Mouse (Mus musculus): ENCODE data around the gene Fgfr1op. TPM values are rescaled to one million over a fixed set of nuclear protein-coding genes. Genes with fewer than 3 reads are reported as not detected.

The Fgfr1op gene
- polyA plus RNA-seq, 1 experiment from 2014 or later = 64.0 TPM

- H3K4me2 ChIP-seq (ENCODE audit: low read depth, severe bottlenecking) = no peak overlapping the region
- no peak for ATAC-seq (ENCODE audit: insufficient number of reproducible peaks, low FRiP score, low TSS enrichment, low read depth)
- 93% methylated on average over 2 of the region's 2 CpGs for WGBS
Measured at GRCm38 (mm10) chr17:8225166-8225565, 59.9 kb downstream of the Fgfr1op start.

GRCm38 (mm10) chr17:8225746-8226145 lies 60.4 kb downstream of the Fgfr1op start:
- H3K27me3 ChIP-seq (ENCODE audit: control insufficient read depth, insufficient read depth, low read length) = no peaks in the 10 kb centered on the region
- DNase-seq (ENCODE audit: low spot score) (no peak), ATAC-seq (ENCODE audit: insufficient number of reproducible peaks, low FRiP score, low TSS enrichment, low read depth) (no peak)
- H3K4me3 ChIP-seq (ENCODE audit: low read depth, low read length) = no peak overlapping the region
- WGBS = 79% methylated on average over 4 of the region's 4 CpGs
- no peak overlapping the region for H3K9ac ChIP-seq (ENCODE audit: low read length)
- no peaks in the 10 kb centered on the region for H3K9me3 ChIP-seq (ENCODE audit: control insufficient read depth, low read length)
- H3K36me3 ChIP-seq (ENCODE audit: control insufficient read depth, insufficient read depth, low read length) = no peaks in the 10 kb centered on the region
- no peaks in the 10 kb centered on the region for H3K4me1 ChIP-seq (ENCODE audit: control insufficient read depth, insufficient read depth, low read length)
- no peak overlapping the region for H3K4me2 ChIP-seq (ENCODE audit: low read depth, severe bottlenecking)
- H3K27ac ChIP-seq (replicated peaks; ENCODE audit: low read depth, low read length) = no peak overlapping the region

More at GRCm38 (mm10) chr17:8225166-8225565, 59.9 kb downstream of the Fgfr1op start:
- Histone ChIP-seq H3K27ac (replicated peaks; ENCODE audit: low read depth, low read length) (no peak overlapping the region), H3K27me3 (ENCODE audit: control insufficient read depth, insufficient read depth, low read length) (no peaks in the 10 kb centered on the region), H3K9ac (ENCODE audit: low read length) (no peak overlapping the region), H3K9me3 (ENCODE audit: control insufficient read depth, low read length) (no peaks in the 10 kb centered on the region), H3K4me1 (ENCODE audit: control insufficient read depth, insufficient read depth, low read length) (no peaks in the 10 kb centered on the region), H3K4me3 (ENCODE audit: low read depth, low read length) (no peak overlapping the region), H3K36me3 (ENCODE audit: control insufficient read depth, insufficient read depth, low read length) (no peaks in the 10 kb centered on the region)
- no peak for DNase-seq (ENCODE audit: low spot score)

GRCm38 (mm10) chr17:8228622-8229021 lies 63.3 kb downstream of the Fgfr1op start:
- ATAC-seq (ENCODE audit: insufficient number of reproducible peaks, low FRiP score, low TSS enrichment, low read depth) (no peak), DNase-seq (ENCODE audit: low spot score) (no peak)
- no peaks in the 10 kb centered on the region for H3K36me3 ChIP-seq (ENCODE audit: control insufficient read depth, insufficient read depth, low read length)
- no peaks in the 10 kb centered on the region for H3K9me3 ChIP-seq (ENCODE audit: control insufficient read depth, low read length)
- H3K4me3 ChIP-seq (ENCODE audit: low read depth, low read length) = no peak overlapping the region
- H3K4me2 ChIP-seq (ENCODE audit: low read depth, severe bottlenecking) = no peak overlapping the region
- WGBS = 40% methylated on average over 9 of the region's 9 CpGs
- H3K4me1 ChIP-seq (ENCODE audit: control insufficient read depth, insufficient read depth, low read length) = no peaks in the 10 kb centered on the region
- H3K27ac ChIP-seq (replicated peaks; ENCODE audit: low read depth, low read length) = no peak overlapping the region
- no peaks in the 10 kb centered on the region for H3K27me3 ChIP-seq (ENCODE audit: control insufficient read depth, insufficient read depth, low read length)
- no peak overlapping the region for H3K9ac ChIP-seq (ENCODE audit: low read length)

GRCm38 (mm10) chr17:8229607-8230006 lies 64.3 kb downstream of the Fgfr1op start:
- no peak overlapping the region for H3K4me2 ChIP-seq (ENCODE audit: low read depth, severe bottlenecking)
- no peak overlapping the region for H3K9ac ChIP-seq (ENCODE audit: low read length)
- no peaks in the 10 kb centered on the region for H3K9me3 ChIP-seq (ENCODE audit: control insufficient read depth, low read length)
- no peak for DNase-seq (ENCODE audit: low spot score)
- H3K27ac ChIP-seq (replicated peaks; ENCODE audit: low read depth, low read length) = no peak overlapping the region
- no peaks in the 10 kb centered on the region for H3K27me3 ChIP-seq (ENCODE audit: control insufficient read depth, insufficient read depth, low read length)
- H3K4me3 ChIP-seq (ENCODE audit: low read depth, low read length) = no peak overlapping the region
- H3K36me3 ChIP-seq (ENCODE audit: control insufficient read depth, insufficient read depth, low read length) = no peaks in the 10 kb centered on the region
- 90% methylated on average over 3 of the region's 3 CpGs for WGBS
- no peaks in the 10 kb centered on the region for H3K4me1 ChIP-seq (ENCODE audit: control insufficient read depth, insufficient read depth, low read length)
- no peak for ATAC-seq (ENCODE audit: insufficient number of reproducible peaks, low FRiP score, low TSS enrichment, low read depth)

GRCm38 (mm10) chr17:8232089-8232488 lies 66.8 kb downstream of the Fgfr1op start:
- no peak overlapping the region for H3K4me2 ChIP-seq (ENCODE audit: low read depth, severe bottlenecking)
- H3K36me3 ChIP-seq (ENCODE audit: control insufficient read depth, insufficient read depth, low read length) = no peaks in the 10 kb centered on the region
- no peak overlapping the region for H3K27ac ChIP-seq (replicated peaks; ENCODE audit: low read depth, low read length)
- ATAC-seq (ENCODE audit: insufficient number of reproducible peaks, low FRiP score, low TSS enrichment, low read depth) (no peak), DNase-seq (ENCODE audit: low spot score) (no peak)
- no peak overlapping the region for H3K9ac ChIP-seq (ENCODE audit: low read length)
- 77% methylated on average over 5 of the region's 5 CpGs for WGBS
- H3K9me3 ChIP-seq (ENCODE audit: control insufficient read depth, low read length) = no peaks in the 10 kb centered on the region
- H3K4me1 ChIP-seq (ENCODE audit: control insufficient read depth, insufficient read depth, low read length) = no peaks in the 10 kb centered on the region
- no peaks in the 10 kb centered on the region for H3K27me3 ChIP-seq (ENCODE audit: control insufficient read depth, insufficient read depth, low read length)
- no peak overlapping the region for H3K4me3 ChIP-seq (ENCODE audit: low read depth, low read length)

GRCm38 (mm10) chr17:8233618-8234214 lies 68.4 kb downstream of the Fgfr1op start:
- no peak overlapping the region for H3K9ac ChIP-seq (ENCODE audit: low read length)
- no peaks in the 10 kb centered on the region for H3K4me1 ChIP-seq (ENCODE audit: control insufficient read depth, insufficient read depth, low read length)
- H3K4me2 ChIP-seq (ENCODE audit: low read depth, severe bottlenecking) = no peak overlapping the region
- H3K4me3 ChIP-seq (ENCODE audit: low read depth, low read length) = no peak overlapping the region
- H3K9me3 ChIP-seq (ENCODE audit: control insufficient read depth, low read length) = no peaks in the 10 kb centered on the region
- ATAC-seq (ENCODE audit: insufficient number of reproducible peaks, low FRiP score, low TSS enrichment, low read depth) (no peak), DNase-seq (ENCODE audit: low spot score) (no peak)
- 55% methylated on average over 15 of the region's 15 CpGs for WGBS
- H3K27me3 ChIP-seq (ENCODE audit: control insufficient read depth, insufficient read depth, low read length) = no peaks in the 10 kb centered on the region
- H3K36me3 ChIP-seq (ENCODE audit: control insufficient read depth, insufficient read depth, low read length) = no peaks in the 10 kb centered on the region
- H3K27ac ChIP-seq (replicated peaks; ENCODE audit: low read depth, low read length) = no peak overlapping the region

GRCm38 (mm10) chr17:8234537-8234936 lies 69.2 kb downstream of the Fgfr1op start:
- no peaks in the 10 kb centered on the region for H3K27me3 ChIP-seq (ENCODE audit: control insufficient read depth, insufficient read depth, low read length)
- H3K36me3 ChIP-seq (ENCODE audit: control insufficient read depth, insufficient read depth, low read length) = no peaks in the 10 kb centered on the region
- H3K4me3 ChIP-seq (ENCODE audit: low read depth, low read length) = no peak overlapping the region
- 87% methylated on average over 4 of the region's 4 CpGs for WGBS
- H3K27ac ChIP-seq (replicated peaks; ENCODE audit: low read depth, low read length) = no peak overlapping the region
- H3K9ac ChIP-seq (ENCODE audit: low read length) = no peak overlapping the region
- no peaks in the 10 kb centered on the region for H3K9me3 ChIP-seq (ENCODE audit: control insufficient read depth, low read length)
- DNase-seq (ENCODE audit: low spot score) = no peak
- no peak for ATAC-seq (ENCODE audit: insufficient number of reproducible peaks, low FRiP score, low TSS enrichment, low read depth)
- no peak overlapping the region for H3K4me2 ChIP-seq (ENCODE audit: low read depth, severe bottlenecking)
- no peaks in the 10 kb centered on the region for H3K4me1 ChIP-seq (ENCODE audit: control insufficient read depth, insufficient read depth, low read length)

GRCm38 (mm10) chr17:8235743-8236142 lies 70.4 kb downstream of the Fgfr1op start, which contains the start of gene Ccr6:
Gene Ccr6 (plus strand): TSS chr17:8236043.
- 84% methylated on average over 3 of the region's 3 CpGs for WGBS
- H3K4me1 ChIP-seq (ENCODE audit: control insufficient read depth, insufficient read depth, low read length) = no peaks in the 10 kb centered on the region
- H3K27ac ChIP-seq (replicated peaks; ENCODE audit: low read depth, low read length) = no peak within 1 kb of the TSS
- H3K36me3 ChIP-seq (ENCODE audit: control insufficient read depth, insufficient read depth, low read length) = no peaks in the 10 kb centered on the region
- no peak within 1 kb of the TSS for H3K4me2 ChIP-seq (ENCODE audit: low read depth, severe bottlenecking)
- DNase-seq (ENCODE audit: low spot score) (no peak), ATAC-seq (ENCODE audit: insufficient number of reproducible peaks, low FRiP score, low TSS enrichment, low read depth) (no peak)
- no peaks in the 10 kb centered on the region for H3K9me3 ChIP-seq (ENCODE audit: control insufficient read depth, low read length)
- H3K4me3 ChIP-seq (ENCODE audit: low read depth, low read length) = no peak within 1 kb of the TSS
- no peaks in the 10 kb centered on the region for H3K27me3 ChIP-seq (ENCODE audit: control insufficient read depth, insufficient read depth, low read length)
- H3K9ac ChIP-seq (ENCODE audit: low read length) = no peak within 1 kb of the TSS
